Mouse (Mus musculus): ENCODE measurements around the gene Hnrnpr. TPM values are rescaled to one million over a fixed set of nuclear protein-coding genes. Genes with fewer than 3 reads are reported as not detected.

Gene Hnrnpr
- total and polyA plus RNA-seq, 2 experiments from 2014 or later, result 169 to 214 TPM

DNA sequence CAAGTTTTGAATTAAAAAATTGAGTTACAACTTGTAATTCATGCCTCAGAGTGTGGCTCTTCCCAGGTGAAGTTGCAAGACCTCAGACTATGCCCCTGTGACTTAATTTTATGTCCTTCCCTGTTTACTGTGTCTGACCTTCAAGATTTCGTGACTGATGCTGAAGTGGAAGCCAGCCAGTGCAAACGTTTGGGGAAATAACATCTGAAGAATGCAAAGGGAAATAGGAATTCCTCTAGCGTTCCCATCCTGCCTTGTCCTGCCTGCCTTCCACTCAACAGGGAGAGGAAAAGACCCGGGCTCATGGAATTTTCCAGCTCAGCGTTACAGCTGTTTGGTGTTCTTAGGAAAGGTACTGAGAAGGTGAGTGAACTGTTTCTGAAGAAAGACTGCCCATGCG, 46.3 kb downstream of the Hnrnpr start:
- no peak overlapping the region for H3K27ac ChIP-seq (ENCODE audit: low read depth, low read length)
- H3K36me3 ChIP-seq (ENCODE audit: insufficient read depth), result peaks cover 24% of the 10 kb centered on the region; the same call in 1 of the 2 replicates
- no peak for TF ChIP-seq CTCF (IDR thresholded peaks at IDR 0.05; ENCODE audit: low read depth)
- no peak overlapping the region for H3K4me3 ChIP-seq (ENCODE audit: low read depth, low read length)
- no peaks in the 10 kb centered on the region for H3K4me1 ChIP-seq (ENCODE audit: insufficient read depth)
- no peak overlapping the region for H3K9ac ChIP-seq
- H3K9me3 ChIP-seq (ENCODE audit: low read length), result no peaks in the 10 kb centered on the region
- no peak overlapping the region for H3K4me2 ChIP-seq (ENCODE audit: low read depth)
- DNase-seq, result no peak
- ATAC-seq, result no peak
- no peaks in the 10 kb centered on the region for H3K27me3 ChIP-seq (ENCODE audit: insufficient read depth, low read length)
- WGBS, result 85% methylated on average over 6 of the region's 6 CpGs

DNA sequence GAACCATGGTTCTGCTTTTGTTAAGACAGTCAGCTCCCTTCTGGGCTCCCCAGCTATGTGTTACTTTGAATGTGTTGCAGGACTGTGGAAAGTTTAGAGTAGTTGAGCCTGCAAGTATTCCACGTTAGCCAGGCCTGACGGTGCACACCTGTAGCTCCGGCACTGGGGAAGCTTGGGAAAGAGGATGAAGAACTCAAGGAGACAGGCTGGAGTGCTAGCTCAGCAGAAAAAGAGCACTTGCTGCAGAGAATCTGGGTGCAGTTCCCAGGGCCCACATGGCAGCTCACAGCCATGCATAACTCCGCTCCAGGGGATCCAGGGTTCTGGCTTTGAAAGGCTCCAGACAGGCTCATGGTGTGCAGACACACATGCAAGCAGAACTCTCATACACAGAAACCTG, 46.7 kb downstream of the Hnrnpr start:
- TF ChIP-seq CTCF (IDR thresholded peaks at IDR 0.05; ENCODE audit: low read depth), result no peak
- Histone ChIP-seq H3K27me3 (ENCODE audit: insufficient read depth, low read length) (no peaks in the 10 kb centered on the region), H3K36me3 (ENCODE audit: insufficient read depth) (peaks cover 24% of the 10 kb centered on the region; the same call in 1 of the 2 replicates), H3K27ac (ENCODE audit: low read depth, low read length) (no peak overlapping the region), H3K4me1 (ENCODE audit: insufficient read depth) (no peaks in the 10 kb centered on the region), H3K4me3 (ENCODE audit: low read depth, low read length) (no peak overlapping the region), H3K9me3 (ENCODE audit: low read length) (no peaks in the 10 kb centered on the region), H3K9ac (no peak overlapping the region), H3K4me2 (ENCODE audit: low read depth) (no peak overlapping the region)
- ATAC-seq (no peak), DNase-seq (no peak)
- WGBS, result 93% methylated on average over 4 of the region's 4 CpGs

DNA sequence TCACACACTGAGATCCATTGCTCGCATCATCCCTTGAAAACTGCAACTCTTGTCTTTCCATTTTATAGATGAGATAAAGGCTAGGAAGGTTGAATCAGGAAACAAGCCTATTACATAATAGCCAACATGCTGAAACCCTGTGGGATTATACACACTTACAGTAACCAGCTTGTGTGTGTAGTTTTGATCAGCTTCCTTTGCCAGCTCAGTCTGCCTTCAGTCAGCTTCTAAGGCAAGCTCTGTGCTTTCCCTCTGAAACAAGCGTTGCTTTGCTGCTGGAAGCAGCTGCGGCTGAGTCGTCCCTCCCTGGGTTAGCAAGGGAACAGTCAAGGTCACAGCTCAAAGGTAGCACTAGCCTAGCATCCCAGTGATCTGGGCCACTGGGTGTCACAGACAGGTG, 57.1 kb downstream of the Hnrnpr start:
- Histone ChIP-seq H3K27me3 (ENCODE audit: insufficient read depth, low read length) (no peaks in the 10 kb centered on the region), H3K4me1 (ENCODE audit: insufficient read depth) (no peaks in the 10 kb centered on the region), H3K9me3 (ENCODE audit: low read length) (no peaks in the 10 kb centered on the region), H3K4me2 (ENCODE audit: low read depth) (no peak overlapping the region), H3K36me3 (ENCODE audit: insufficient read depth) (no peaks in the 10 kb centered on the region), H3K9ac (no peak overlapping the region), H3K27ac (ENCODE audit: low read depth, low read length) (no peak overlapping the region), H3K4me3 (ENCODE audit: low read depth, low read length) (no peak overlapping the region)
- DNase-seq (no peak), ATAC-seq (no peak)
- WGBS, result 76% methylated on average over 4 of the region's 4 CpGs
- TF ChIP-seq CTCF (IDR thresholded peaks at IDR 0.05; ENCODE audit: low read depth), result no peak

DNA sequence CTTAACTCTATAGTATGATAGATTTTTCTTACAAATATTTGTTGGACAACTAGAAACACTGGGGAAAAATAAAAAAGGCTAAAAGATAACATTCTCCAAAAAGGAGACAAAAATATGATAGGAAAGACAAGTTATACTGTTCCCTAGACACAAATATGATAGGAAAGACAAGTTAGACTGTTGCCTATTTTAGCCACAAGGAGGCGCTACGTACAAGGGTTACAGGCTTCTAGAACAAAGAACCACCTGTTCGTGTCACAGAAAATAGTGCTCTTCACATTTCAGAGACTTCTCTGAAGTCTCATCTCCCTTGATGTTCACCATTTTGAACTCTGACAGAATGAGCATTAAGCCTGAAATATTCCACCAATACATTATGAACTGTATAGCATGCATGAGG, 59.0 kb downstream of the Hnrnpr start:
- H3K27ac ChIP-seq (ENCODE audit: low read depth, low read length), result no peak overlapping the region
- H3K4me1 ChIP-seq (ENCODE audit: insufficient read depth), result peaks cover 10% of the 10 kb centered on the region; the same call in 1 of the 2 replicates
- TF ChIP-seq CTCF (IDR thresholded peaks at IDR 0.05; ENCODE audit: low read depth), result peak; percentile 87
- no peaks in the 10 kb centered on the region for H3K9me3 ChIP-seq (ENCODE audit: low read length)
- ATAC-seq (peak; percentile 47; the same call in 1 of the 2 replicates), DNase-seq (peak; percentile 84)
- no peaks in the 10 kb centered on the region for H3K27me3 ChIP-seq (ENCODE audit: insufficient read depth, low read length)
- WGBS, result under 1% methylated on average over 3 of the region's 3 CpGs
- no peak overlapping the region for H3K4me3 ChIP-seq (ENCODE audit: low read depth, low read length)
- no peak overlapping the region for H3K4me2 ChIP-seq (ENCODE audit: low read depth)
- no peak overlapping the region for H3K9ac ChIP-seq
- H3K36me3 ChIP-seq (ENCODE audit: insufficient read depth), result no peaks in the 10 kb centered on the region

DNA sequence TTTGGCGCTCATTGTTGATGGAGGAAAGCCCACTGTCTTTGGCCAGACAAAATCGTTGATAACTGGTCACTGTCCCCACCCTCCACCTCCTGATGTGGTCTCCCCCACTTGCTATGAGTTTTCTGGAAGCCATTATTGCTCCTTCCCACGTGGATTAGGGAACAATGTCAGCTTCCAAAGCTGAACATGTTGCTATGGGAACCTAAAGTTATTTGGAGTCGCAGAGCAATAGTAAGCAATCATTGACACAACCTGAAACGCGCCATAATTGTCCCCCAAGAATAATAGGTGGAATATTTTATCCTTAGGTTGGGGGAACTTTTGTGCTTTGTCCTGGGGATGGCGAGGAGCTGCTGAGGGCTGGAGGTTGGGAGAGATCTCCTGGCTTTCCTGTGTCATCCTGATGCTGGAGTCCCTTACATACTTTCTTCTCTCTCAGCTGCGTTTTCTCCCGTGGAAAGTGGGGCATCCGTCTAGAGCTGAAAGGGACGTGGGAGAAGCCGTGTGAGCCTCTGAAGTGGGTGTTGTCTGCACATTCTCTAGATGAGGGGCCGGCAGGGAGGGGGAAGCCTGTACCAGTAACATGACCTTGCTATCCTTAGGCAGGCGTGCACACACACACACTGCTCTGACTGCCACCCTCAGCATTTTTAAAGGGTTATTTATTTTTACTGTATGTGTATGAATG, 62.9 kb downstream of the Hnrnpr start:
- TF ChIP-seq CTCF (IDR thresholded peaks at IDR 0.05; ENCODE audit: low read depth), result no peak
- Histone ChIP-seq H3K9me3 (ENCODE audit: low read length) (no peaks in the 10 kb centered on the region), H3K27ac (ENCODE audit: low read depth, low read length) (peak overlapping the region; percentile 57), H3K4me2 (ENCODE audit: low read depth) (no peak overlapping the region), H3K4me1 (ENCODE audit: insufficient read depth) (peaks cover 10% of the 10 kb centered on the region; the same call in 1 of the 2 replicates), H3K4me3 (ENCODE audit: low read depth, low read length) (no peak overlapping the region), H3K27me3 (ENCODE audit: insufficient read depth, low read length) (no peaks in the 10 kb centered on the region), H3K9ac (peak overlapping the region; percentile 6; the same call in 1 of the 2 replicates), H3K36me3 (ENCODE audit: insufficient read depth) (no peaks in the 10 kb centered on the region)
- DNase-seq, result peak; percentile 61
- peak; percentile 73 for ATAC-seq
- WGBS, result 26% methylated on average over 14 of the region's 14 CpGs

DNA sequence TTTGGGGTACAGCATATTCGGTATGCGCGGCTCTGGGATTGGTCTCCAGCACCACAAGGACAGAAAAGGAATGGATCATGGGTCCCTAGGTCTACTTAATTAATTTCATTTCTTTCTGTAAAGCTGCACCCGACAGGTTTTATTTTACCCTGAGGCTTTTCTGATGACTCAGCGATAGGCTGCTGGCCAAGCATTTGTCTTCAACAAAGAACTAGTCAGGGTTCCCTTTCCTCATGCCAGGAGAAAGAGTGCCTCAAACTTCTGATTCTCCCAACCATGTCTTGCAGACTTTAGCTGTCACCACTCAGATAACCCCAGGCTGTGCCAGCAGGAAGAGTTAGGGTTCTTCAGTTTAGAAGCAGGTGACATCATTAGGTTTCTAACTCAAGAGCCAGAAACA, 66.3 kb downstream of the Hnrnpr start:
- DNase-seq (no peak), ATAC-seq (no peak)
- Histone ChIP-seq H3K36me3 (ENCODE audit: insufficient read depth) (no peaks in the 10 kb centered on the region), H3K27me3 (ENCODE audit: insufficient read depth, low read length) (no peaks in the 10 kb centered on the region), H3K9ac (no peak overlapping the region), H3K4me1 (ENCODE audit: insufficient read depth) (peaks cover 10% of the 10 kb centered on the region; the same call in 1 of the 2 replicates), H3K9me3 (ENCODE audit: low read length) (no peaks in the 10 kb centered on the region), H3K4me3 (ENCODE audit: low read depth, low read length) (no peak overlapping the region), H3K4me2 (ENCODE audit: low read depth) (no peak overlapping the region), H3K27ac (ENCODE audit: low read depth, low read length) (no peak overlapping the region)
- WGBS, result 75% methylated on average over 5 of the region's 5 CpGs
- TF ChIP-seq CTCF (IDR thresholded peaks at IDR 0.05; ENCODE audit: low read depth), result no peak

DNA sequence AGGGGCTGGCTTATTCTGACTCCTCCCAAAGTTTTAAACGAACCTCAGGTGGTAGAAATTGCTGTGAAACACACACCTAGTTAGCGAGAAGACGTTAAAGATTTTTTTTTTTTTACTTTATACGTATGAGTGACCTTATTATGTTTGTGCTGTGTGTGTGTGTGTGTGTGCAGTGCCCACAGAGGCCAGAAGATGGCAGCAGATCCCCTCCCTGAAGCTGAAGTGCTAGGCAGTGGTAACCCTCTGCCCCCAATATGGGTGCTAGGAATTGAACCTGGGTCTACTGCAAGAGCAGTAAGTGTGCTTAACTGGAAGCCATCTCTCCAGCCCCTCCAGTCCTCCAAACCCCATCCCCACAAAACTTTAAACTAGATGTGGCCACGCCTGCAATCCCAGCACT, 72.3 kb downstream of the Hnrnpr start:
- Histone ChIP-seq H3K4me2 (ENCODE audit: low read depth) (no peak overlapping the region), H3K36me3 (ENCODE audit: insufficient read depth) (no peaks in the 10 kb centered on the region), H3K9ac (no peak overlapping the region), H3K4me3 (ENCODE audit: low read depth, low read length) (no peak overlapping the region), H3K4me1 (ENCODE audit: insufficient read depth) (no peaks in the 10 kb centered on the region), H3K27ac (ENCODE audit: low read depth, low read length) (no peak overlapping the region), H3K27me3 (ENCODE audit: insufficient read depth, low read length) (no peaks in the 10 kb centered on the region), H3K9me3 (ENCODE audit: low read length) (no peaks in the 10 kb centered on the region)
- DNase-seq, result no peak
- 84% methylated on average over 5 of the region's 5 CpGs for WGBS
- ATAC-seq, result no peak
- TF ChIP-seq CTCF (IDR thresholded peaks at IDR 0.05; ENCODE audit: low read depth), result peak; percentile 35
